Mouse (Mus musculus) left cerebral cortex, postnatal 14 days (tissue): Measurements from ENCODE around the gene Tmem63b. TPM values are rescaled to one million over a fixed set of nuclear protein-coding genes. Genes with fewer than 3 reads are reported as not detected.

Source experiments
- DNase-seq, 2 experiments: peaks; one replicate each; pipeline ENCODE4 v3.0.0; 2021 to 2022; ENCODE audit warnings: low spot score in 2 of 2, mixed read lengths in 1 of 2
- intact Hi-C: fragments of 180-260 bp; cut with DNase I; formaldehyde crosslinking; loops from one replicate; pipeline ENCODE4 v1.15.1; 2025
- total RNA-seq, 2 experiments: library from RNA; stranded (reverse); gene quantifications; 2 replicates each; pipeline ENCODE4 v1.2.3; 2021

Gene Tmem63b
- total RNA-seq, 2 experiments from 2014 or later = 220 to 225 TPM

- intact Hi-C loops = no loop called here
- no peak for DNase-seq
These were observed 23.1 kb upstream of the Tmem63b start for GRCm38 (mm10) chr17:45709829-45710228.

DNA sequence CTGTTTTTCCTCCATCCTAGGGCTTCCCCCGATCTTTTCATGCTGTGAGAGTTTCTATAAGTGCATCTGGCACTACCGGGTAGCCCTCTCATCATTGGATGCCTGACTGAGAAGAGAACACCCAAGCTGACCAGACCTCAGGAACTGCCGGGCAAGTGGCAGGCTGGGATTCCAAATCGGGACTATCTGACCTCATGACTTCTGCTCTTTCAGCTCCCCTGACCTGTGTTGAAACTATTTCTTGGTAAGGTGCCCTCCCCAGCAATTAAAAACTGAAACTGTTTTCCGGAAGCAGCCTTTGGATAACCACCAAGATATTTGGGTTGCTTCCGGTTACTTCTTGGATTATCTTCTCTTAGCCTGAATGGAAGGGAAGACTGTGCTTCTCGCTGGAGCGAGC is 21.5 kb upstream of the Tmem63b start:
- no peak for DNase-seq
- intact Hi-C loops = no loop called here

DNA sequence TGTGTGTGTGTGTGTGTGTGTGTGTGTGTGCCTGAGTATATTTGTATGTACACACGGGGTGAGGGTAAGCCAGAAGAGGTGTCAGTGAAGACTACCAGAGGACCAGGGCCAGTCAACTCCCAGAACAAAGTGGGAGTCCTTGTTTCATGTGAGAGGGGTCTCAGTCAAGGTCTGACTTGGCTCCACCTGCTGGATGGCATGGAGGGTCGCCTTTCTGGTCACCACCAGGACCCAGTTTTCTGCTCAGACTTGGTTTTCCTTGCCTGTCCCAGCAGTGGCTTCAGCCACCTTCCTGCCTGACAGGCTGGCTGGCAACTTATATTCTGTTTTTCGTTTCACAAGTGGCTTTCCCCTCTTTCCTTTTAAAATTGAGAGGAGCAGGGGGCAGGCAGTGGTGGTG is 20.7 kb upstream of the Tmem63b start:
- intact Hi-C loops = no loop called here

DNA sequence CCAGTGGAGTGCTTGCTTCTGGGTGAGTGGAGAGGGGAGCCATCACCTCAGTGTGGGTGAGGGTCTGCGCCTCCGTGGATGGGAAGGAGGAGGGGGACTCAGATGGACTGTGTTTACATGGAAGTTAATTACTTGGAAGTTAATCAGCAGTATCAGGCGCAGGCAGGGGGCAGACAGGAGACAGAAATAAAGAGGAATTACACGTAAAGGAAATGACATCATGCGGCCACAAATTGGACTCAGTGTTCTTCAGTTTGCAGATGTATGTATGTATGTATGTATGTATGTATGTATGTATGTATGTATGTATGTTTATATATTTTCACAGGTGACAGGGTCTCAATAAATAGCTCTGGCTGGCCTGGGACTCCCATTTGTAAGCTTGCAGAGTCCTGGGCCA is 20.1 kb upstream of the Tmem63b start:
- DNase-seq = no peak
- intact Hi-C loops = no loop called here

More for the DNA sequence above, 20.7 kb upstream of the Tmem63b start:
- no peak for DNase-seq

- intact Hi-C loops = no loop called here
These were observed 16.5 kb upstream of the Tmem63b start for GRCm38 (mm10) chr17:45703187-45703586.

GRCm38 (mm10) chr17:45702254-45702653 is 15.5 kb upstream of the Tmem63b start:
- intact Hi-C loops = no loop called here

More at GRCm38 (mm10) chr17:45703187-45703586, 16.5 kb upstream of the Tmem63b start:
- DNase-seq = no peak

GRCm38 (mm10) chr17:45701236-45701591 is 14.5 kb upstream of the Tmem63b start:
- DNase-seq = no peak
- intact Hi-C loops = no loop called here

More at GRCm38 (mm10) chr17:45702254-45702653, 15.5 kb upstream of the Tmem63b start:
- DNase-seq = no peak

GRCm38 (mm10) chr17:45700496-45701235 is 14.0 kb upstream of the Tmem63b start:
- intact Hi-C loops = no loop called here
- no peak for DNase-seq

GRCm38 (mm10) chr17:45699039-45699740 is 12.5 kb upstream of the Tmem63b start:
- intact Hi-C loops = no loop called here
- no peak for DNase-seq

GRCm38 (mm10) chr17:45698368-45698767 is 11.7 kb upstream of the Tmem63b start:
- intact Hi-C loops = no loop called here
- no peak for DNase-seq

GRCm38 (mm10) chr17:45696981-45697380 is 10.3 kb upstream of the Tmem63b start:
- DNase-seq = no peak
- intact Hi-C loops = no loop called here

- DNase-seq = no peak
- intact Hi-C loops = no loop called here
These were observed 8.8 kb upstream of the Tmem63b start for GRCm38 (mm10) chr17:45695227-45696120.

- intact Hi-C loops = no loop called here
- DNase-seq = no peak
These were observed 7.3 kb upstream of the Tmem63b start for GRCm38 (mm10) chr17:45693812-45694565.

- no peak for DNase-seq
- intact Hi-C loops = no loop called here
These were observed 5.5 kb upstream of the Tmem63b start for GRCm38 (mm10) chr17:45692159-45692558.

DNA sequence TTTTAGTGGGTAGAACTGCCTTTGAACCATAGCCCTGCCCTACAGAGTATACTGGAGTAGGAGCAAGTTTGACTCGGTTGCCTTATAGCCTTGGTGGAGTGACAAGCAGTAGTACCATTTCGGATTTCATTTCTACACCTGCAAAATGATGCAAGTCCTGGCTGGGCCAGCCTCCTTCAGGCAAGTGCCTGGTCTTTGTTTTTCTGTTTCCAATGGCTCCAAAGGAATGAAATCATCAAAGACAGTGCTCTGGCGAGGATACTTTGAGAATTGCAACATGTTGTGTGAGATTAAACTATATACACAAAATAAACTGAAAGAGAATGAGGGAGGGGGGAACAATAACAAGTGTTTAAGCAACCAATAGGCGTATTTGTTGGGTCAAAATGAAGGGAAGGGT is 3.3 kb upstream of the Tmem63b start:
- DNase-seq = no peak

GRCm38 (mm10) chr17:45689120-45689519 is 2.4 kb upstream of the Tmem63b start:
- intact Hi-C loops = no loop called here

More for the DNA sequence above, 3.3 kb upstream of the Tmem63b start:
- intact Hi-C loops = no loop called here

GRCm38 (mm10) chr17:45686093-45686619 is 549 bp downstream of the Tmem63b start, which contains the start of gene Mrpl14:
Gene Mrpl14, plus strand, starts transcription at chr17:45686322.
- intact Hi-C loops = no loop called here
- DNase-seq = peak; percentile 94 to 95

More at GRCm38 (mm10) chr17:45689120-45689519, 2.4 kb upstream of the Tmem63b start:
- no peak for DNase-seq

GRCm38 (mm10) chr17:45685171-45686092 is 1.3 kb downstream of the Tmem63b start:
- intact Hi-C loops = no loop called here
- DNase-seq = peak in 1 of 2 experiments; percentile 53
